Mouse (Mus musculus) stomach, postnatal 0 days (tissue): ENCODE results near the gene Frmd4b. TPM values are rescaled to one million over a fixed set of nuclear protein-coding genes. Genes with fewer than 3 reads are reported as not detected.
"Not testable (repeated sequence)": the region's sequence is repeated elsewhere in the genome, so short reads cannot be mapped to it uniquely, and the experiment has no call there.

Experiments
- ATAC-seq: fragments of 200-750 bp; cut with Nextera tagmentation; 2 replicates; pipeline ENCODE4 v1.8.0; 2017; ENCODE audit not compliant: low FRiP score, low TSS enrichment
- DNase-seq: peaks from one replicate; pipeline ENCODE4 v3.0.0-alpha.2; 2016; ENCODE audit warnings: low spot score
- H3K27ac ChIP-seq: fragments of 300-500 bp; sonication (generic); replicated peaks from 2 replicates; pipeline ENCODE4 v1.5.1; 2014; ENCODE audit warnings: mild to moderate bottlenecking, control low read depth
- H3K27me3 ChIP-seq: fragments of 300-500 bp; sonication (generic); 2 replicates; pipeline ENCODE4 v1.6.1; 2014; ENCODE audit warnings: low read length; ENCODE audit not compliant: control insufficient read depth, insufficient read depth
- H3K36me3 ChIP-seq: fragments of 300-500 bp; sonication (generic); 2 replicates; pipeline ENCODE4 v1.6.1; 2014; ENCODE audit warnings: low read length, mixed read lengths; ENCODE audit not compliant: control insufficient read depth, insufficient read depth
- H3K4me1 ChIP-seq: fragments of 300-500 bp; sonication (generic); replicated peaks from 2 replicates; pipeline ENCODE4 v1.6.1; 2014; ENCODE audit warnings: antibody characterized with exemption; ENCODE audit not compliant: control insufficient read depth, insufficient read depth
- H3K4me2 ChIP-seq: fragments of 300-500 bp; sonication (generic); replicated peaks from 2 replicates; pipeline ENCODE4 v1.6.1; 2014; ENCODE audit warnings: low read depth, mild to moderate bottlenecking, control low read depth, moderate library complexity
- H3K4me3 ChIP-seq: fragments of 300-500 bp; sonication (generic); 2 replicates; pipeline ENCODE4 v1.5.1; 2014; ENCODE audit warnings: low read depth, low read length, control low read depth
- H3K9ac ChIP-seq: fragments of 300-500 bp; sonication (generic); 2 replicates; pipeline ENCODE4 v1.6.1; 2014; ENCODE audit warnings: mild to moderate bottlenecking, low read length, control low read depth, mixed read lengths
- H3K9me3 ChIP-seq: fragments of 300-500 bp; sonication (generic); 2 replicates; pipeline ENCODE4 v1.6.1; 2016; ENCODE audit warnings: low read length; ENCODE audit not compliant: control insufficient read depth
- CTCF ChIP-seq: IDR thresholded peaks from 2 replicates; pipeline ENCODE4 v1.5.1; 2016; ENCODE audit warnings: antibody characterized with exemption, low read depth, mild to moderate bottlenecking, moderate library complexity
- EP300 ChIP-seq: optimal IDR thresholded peaks from 2 replicates; pipeline ENCODE3; 2016; ENCODE audit warnings: antibody characterized with exemption
- WGBS: fragments of 180-500 bp; shearing (Covaris S2); extraction: QIAGEN DNeasy Blood & Tissue Kit; methylation state at CpG from one replicate; pipeline ENCODE4 v1.1.7; 2014; 5-methylcytosine and 5-hydroxymethylcytosine counted together
- polyA plus RNA-seq: library from polyadenylated mRNA; unstranded; fragments of >200 nt; fragmentation: Nextera tagmentation; extraction: Ambion mirVana; gene quantifications from 2 replicates; pipeline ENCODE4 v1.2.1, GENCODE M21; 2015

Gene Frmd4b
- polyA plus RNA-seq, 1 experiment from 2014 or later: 11.2 TPM

DNA sequence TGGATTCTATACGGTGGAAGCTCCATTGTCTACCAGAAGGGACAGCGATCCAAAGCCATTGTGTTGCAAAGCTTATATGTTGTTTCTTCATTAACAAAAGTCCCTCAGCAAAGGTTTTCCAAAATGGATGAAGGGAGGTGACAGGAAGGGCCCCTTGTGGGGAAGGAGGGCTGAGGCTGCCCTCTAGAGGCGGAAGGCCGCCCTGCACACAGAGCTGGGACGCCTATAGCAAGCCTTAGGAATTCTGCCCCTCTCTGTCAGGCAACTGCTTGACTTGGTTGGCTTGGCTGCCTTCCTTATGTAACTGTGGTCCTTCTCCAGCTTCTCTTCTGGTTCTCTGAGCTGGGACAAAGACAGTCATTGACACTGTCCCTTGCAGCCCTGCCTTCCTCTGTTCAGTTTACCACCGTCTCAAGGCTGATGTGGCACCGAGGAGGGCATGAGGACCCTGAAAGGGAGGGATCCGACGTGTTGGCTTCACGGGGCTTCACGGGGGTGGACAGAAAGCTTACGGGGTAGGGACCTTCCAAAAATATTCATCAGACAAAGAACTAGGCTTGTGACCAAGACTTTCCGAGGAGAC is 200.3 kb downstream of the Frmd4b start:
- Histone ChIP-seq H3K36me3 (no peaks in the 10 kb centered on the region), H3K9ac (no peak overlapping the region), H3K4me3 (no peak overlapping the region), H3K9me3 (no peaks in the 10 kb centered on the region), H3K4me2 (no peak overlapping the region), H3K4me1 (no peaks in the 10 kb centered on the region), H3K27ac (no peak overlapping the region), H3K27me3 (no peaks in the 10 kb centered on the region)
- DNase-seq (peak; percentile 90), ATAC-seq (peak; percentile 83)
- WGBS: 60% methylated on average over 13 of the region's 13 CpGs
- TF ChIP-seq EP300 (no peak), CTCF (peak; percentile 98)

DNA sequence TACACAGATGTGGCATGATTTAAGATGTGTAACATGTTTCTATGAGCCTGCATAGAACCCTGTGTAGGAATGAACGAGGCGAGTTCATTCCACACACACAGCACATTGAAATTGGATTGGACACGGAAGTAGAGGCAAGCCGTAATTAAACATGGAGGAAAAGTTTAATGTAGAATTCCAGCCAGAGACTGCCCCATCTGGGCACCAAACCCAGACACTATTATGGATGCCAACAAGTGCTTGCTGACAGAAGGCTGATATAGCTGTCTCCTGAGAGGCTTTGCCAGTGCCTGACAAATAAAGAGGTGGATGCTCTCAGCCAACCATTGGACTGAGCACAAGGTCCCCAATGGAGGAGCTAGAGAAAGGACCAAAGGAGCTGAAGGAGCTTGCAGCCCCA is 201.8 kb downstream of the Frmd4b start:
- H3K36me3 ChIP-seq, H3K4me2 ChIP-seq, H3K9ac ChIP-seq, ATAC-seq, H3K27ac ChIP-seq, DNase-seq, H3K9me3 ChIP-seq, H3K27me3 ChIP-seq, H3K4me3 ChIP-seq, H3K4me1 ChIP-seq: not testable (repeated sequence)
- 89% methylated on average over 4 of the region's 4 CpGs for WGBS

DNA sequence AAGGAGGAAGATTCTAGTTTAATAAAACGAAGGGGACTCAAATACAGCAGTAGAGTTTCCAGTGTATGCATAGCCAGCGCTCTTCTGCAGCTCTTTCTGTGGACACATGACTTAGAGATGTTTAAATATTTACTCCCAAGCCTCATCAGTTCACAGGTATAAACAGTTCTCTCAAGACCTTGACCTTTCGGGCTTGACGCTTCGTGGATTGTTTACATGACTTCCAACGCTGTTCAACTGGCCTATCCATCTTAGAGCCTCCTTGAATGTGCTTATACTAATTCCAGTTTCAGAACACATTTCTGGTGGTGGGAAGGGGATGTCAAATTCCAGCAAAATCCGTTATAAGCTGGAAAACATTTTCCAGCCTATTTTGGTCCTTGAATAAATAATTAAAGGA is 203.9 kb downstream of the Frmd4b start:
- H3K4me3 ChIP-seq: no peak overlapping the region
- 21% methylated on average over 7 of the region's 7 CpGs for WGBS
- no peaks in the 10 kb centered on the region for H3K4me1 ChIP-seq
- no peak for DNase-seq
- H3K9me3 ChIP-seq: no peaks in the 10 kb centered on the region
- no peaks in the 10 kb centered on the region for H3K27me3 ChIP-seq
- H3K27ac ChIP-seq: no peak overlapping the region
- H3K4me2 ChIP-seq: no peak overlapping the region
- ATAC-seq: peak; percentile 35; the same call in 1 of the 2 replicates
- H3K36me3 ChIP-seq: no peaks in the 10 kb centered on the region
- H3K9ac ChIP-seq: no peak overlapping the region
- TF ChIP-seq EP300: no peak

DNA sequence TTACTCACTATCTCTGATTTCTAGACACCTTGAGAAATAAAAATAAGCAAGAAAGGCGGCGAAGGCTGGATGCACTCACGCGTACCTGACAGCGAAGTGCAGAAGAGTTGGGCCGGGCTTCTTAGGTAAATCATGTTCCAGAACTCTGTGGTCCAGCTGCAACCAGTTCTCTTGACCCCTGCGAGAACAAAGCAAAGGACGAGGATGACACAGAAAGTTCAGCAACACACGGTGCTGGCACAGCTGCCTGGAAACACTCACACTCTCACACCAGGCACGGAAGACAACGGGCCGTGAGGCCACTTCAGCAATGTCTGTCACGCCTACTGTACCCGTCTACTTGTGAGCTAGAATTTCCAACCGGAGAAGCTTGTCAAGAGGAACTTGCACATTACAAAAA is 204.9 kb downstream of the Frmd4b start:
- no peak overlapping the region for H3K4me3 ChIP-seq
- H3K9ac ChIP-seq: no peak overlapping the region
- no peak overlapping the region for H3K4me2 ChIP-seq
- 88% methylated on average over 15 of the region's 15 CpGs for WGBS
- H3K36me3 ChIP-seq: no peaks in the 10 kb centered on the region
- DNase-seq (no peak), ATAC-seq (no peak)
- TF ChIP-seq EP300: no peak
- TF ChIP-seq CTCF: no peak
- no peaks in the 10 kb centered on the region for H3K9me3 ChIP-seq
- no peaks in the 10 kb centered on the region for H3K27me3 ChIP-seq
- no peak overlapping the region for H3K27ac ChIP-seq
- no peaks in the 10 kb centered on the region for H3K4me1 ChIP-seq

DNA sequence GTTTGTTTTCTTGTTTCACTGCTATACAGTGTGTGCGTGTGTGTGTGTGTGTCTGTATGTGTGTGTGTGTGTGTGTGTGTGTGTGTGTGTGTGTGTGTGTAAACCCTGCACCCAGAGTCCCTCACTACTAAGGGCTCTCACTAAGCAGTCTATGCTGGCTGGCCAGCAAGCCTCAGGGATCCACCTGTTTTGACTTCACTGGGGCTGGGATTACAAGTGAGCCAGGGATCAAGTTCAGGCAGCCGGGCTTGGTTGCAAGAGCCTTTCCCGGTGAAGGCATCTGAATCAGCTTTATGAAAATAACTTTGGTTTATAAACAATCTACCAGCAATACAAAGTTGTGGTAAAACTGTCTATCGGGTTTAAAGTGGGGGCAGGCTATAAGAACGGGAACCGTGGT is 206.0 kb downstream of the Frmd4b start:
- no peak overlapping the region for H3K4me3 ChIP-seq
- 78% methylated on average over 6 of the region's 6 CpGs for WGBS
- no peaks in the 10 kb centered on the region for H3K36me3 ChIP-seq
- TF ChIP-seq EP300: no peak
- no peak for TF ChIP-seq CTCF
- no peaks in the 10 kb centered on the region for H3K9me3 ChIP-seq
- no peak overlapping the region for H3K27ac ChIP-seq
- no peak overlapping the region for H3K4me2 ChIP-seq
- DNase-seq (no peak), ATAC-seq (no peak)
- no peak overlapping the region for H3K9ac ChIP-seq
- H3K4me1 ChIP-seq: no peaks in the 10 kb centered on the region
- no peaks in the 10 kb centered on the region for H3K27me3 ChIP-seq

DNA sequence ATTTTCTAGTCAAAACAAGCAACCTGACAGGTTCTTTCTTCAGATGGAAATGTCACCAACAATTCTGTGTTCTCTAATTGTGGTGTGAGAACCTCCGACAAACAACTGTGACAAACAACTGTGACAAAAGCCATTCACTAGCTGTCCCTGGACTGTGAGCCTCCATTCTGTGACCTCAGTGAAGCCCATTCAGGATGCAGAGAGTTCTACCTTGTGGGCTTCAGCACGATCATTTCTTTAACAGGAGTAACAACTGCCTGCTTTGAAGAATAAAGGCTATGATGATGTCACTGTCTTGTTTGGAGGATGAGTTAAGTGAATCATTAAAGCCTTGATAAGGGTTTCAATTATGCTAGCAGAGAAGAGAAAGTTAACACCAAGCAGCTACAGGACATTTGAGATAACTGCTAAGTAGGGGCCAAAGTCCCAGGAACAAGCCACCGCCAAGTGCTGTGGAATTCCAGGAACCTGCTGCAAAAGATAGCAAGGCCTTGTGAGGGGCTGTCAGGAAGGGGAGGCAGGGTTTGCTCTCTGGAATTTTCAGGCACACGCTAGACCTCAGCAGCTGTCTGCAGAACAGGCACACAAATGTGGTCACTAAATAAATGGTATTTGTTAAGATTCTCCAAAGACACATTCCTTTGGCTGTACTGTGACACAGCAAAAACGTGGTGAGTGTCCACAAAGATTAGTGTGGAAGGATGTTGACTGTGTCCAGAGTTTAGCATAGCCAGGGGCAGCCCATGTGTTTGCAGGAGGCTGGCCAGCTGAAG is 207.7 kb downstream of the Frmd4b start:
- WGBS: 28% methylated on average over 5 of the region's 5 CpGs
- ATAC-seq (peak; percentile 75), DNase-seq (peak; percentile 64)
- H3K9me3 ChIP-seq: no peaks in the 10 kb centered on the region
- no peaks in the 10 kb centered on the region for H3K27me3 ChIP-seq
- no peak for TF ChIP-seq CTCF
- no peak for TF ChIP-seq EP300
- H3K36me3 ChIP-seq: no peaks in the 10 kb centered on the region
- no peak overlapping the region for H3K4me3 ChIP-seq
- peak overlapping the region; percentile 30; the same call in 1 of the 2 replicates for H3K27ac ChIP-seq
- no peak overlapping the region for H3K4me2 ChIP-seq
- H3K9ac ChIP-seq: no peak overlapping the region
- H3K4me1 ChIP-seq: no peaks in the 10 kb centered on the region
